Mouse (Mus musculus) layer of hippocampus, adult 2 months (tissue): Measurements from ENCODE around the gene Nxnl1. TPM values are rescaled to one million over a fixed set of nuclear protein-coding genes. Genes with fewer than 3 reads are reported as not detected.

ENCODE experiments used
- DNase-seq, 2 experiments: peaks; one replicate each; pipeline ENCODE4 v3.0.0; 2022; ENCODE audit warnings: low spot score in 2 of 2
- H3K27ac ChIP-seq: fragments of 200-600 bp; 2 replicates; pipeline ENCODE4 v1.8.1; 2022
- H3K4me3 ChIP-seq: fragments of 200-600 bp; 2 replicates; pipeline ENCODE4 v1.8.1; 2022; ENCODE audit warnings: mild to moderate bottlenecking
- CTCF ChIP-seq: fragments of 200-600 bp; conservative IDR thresholded peaks from 2 replicates; pipeline ENCODE4 v1.8.1; 2022; ENCODE audit warnings: antibody characterized with exemption, mild to moderate bottlenecking, moderate library complexity
- total RNA-seq, 2 experiments: library from RNA; stranded (reverse); gene quantifications; 2 replicates each; pipeline ENCODE4 v1.2.3; 2021

Gene Nxnl1
- total RNA-seq, 2 experiments from 2014 or later, result not detected

DNA sequence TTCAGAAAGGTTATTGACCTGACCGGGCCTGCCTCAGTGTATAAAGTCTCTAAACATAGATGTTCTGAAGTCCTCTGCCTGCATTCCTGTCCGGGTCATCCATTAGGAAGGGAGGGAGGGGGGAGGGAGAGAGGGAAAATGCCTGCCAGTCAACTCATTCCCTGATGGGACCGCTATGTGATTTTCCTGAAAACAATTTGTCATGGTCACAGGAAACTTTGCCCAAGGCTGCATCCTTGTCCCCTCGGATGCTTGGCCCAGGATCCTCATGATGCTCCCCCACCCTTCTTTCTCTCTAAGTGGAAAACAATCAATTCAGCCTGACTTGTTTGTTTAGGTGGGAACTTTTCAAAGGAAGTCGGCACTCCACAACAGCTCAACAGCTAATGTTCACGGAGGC, 49.6 kb downstream of the Nxnl1 start:
- Histone ChIP-seq H3K27ac (no peak overlapping the region), H3K4me3 (no peak overlapping the region)
- TF ChIP-seq CTCF, result no peak
- DNase-seq, result no peak

DNA sequence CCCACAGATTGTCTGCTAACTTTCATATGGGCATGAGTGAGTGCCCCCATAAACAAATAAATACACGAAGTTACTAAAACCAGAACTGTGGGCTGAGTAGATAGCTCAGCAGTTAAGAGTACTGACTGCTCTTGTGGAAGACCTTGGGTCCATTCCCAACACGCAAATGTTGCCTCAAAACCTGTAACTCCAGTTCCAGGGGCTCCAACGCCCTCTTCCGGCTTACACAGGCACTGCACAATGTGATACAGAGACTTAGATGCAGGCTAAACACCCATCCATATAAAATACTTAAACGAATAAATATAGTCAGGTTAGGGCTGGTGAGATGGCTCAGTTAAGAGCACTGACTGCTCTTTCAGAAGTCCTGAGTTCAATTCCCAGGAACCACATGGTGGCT, 51.4 kb downstream of the Nxnl1 start:
- Histone ChIP-seq H3K27ac (no peak overlapping the region), H3K4me3 (no peak overlapping the region)
- no peak for DNase-seq
- TF ChIP-seq CTCF, result peak; percentile 23; the same call in 1 of the 2 replicates

DNA sequence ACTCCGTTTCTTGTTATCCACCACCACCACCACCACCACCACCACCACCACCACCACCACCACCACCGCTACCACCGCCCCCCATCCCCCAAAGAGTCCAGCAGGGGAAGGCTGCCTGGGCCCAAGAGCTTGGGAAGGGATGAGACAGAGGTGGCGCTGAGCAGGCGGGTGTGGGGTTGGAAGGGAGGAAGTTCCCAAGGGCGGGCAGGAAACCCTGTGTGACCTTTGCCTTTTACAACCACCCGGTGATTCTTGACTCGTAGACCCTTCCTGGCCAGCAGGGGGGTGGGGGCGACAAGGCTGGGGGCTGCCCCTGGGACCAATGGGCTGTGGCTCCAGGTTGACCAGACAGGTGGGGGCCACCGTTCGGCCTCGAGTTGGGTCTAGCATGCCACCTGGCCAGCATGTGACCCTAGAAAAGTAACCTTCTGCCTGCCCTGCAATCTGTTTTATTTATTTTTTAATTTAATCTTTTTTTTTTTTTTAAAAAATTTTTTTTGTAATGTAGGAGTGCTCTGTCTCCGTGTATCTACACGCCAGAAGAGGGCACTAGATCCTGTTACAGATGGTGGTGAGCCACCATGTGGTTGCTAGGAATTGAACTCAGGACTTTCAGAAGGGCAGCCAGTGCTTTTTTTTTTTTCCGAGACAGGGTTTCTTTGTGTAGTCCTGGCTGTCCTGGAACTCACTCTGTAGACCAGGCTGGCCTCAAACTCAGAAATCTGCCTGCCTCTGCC, 53.2 kb downstream of the Nxnl1 start:
- peak; percentile 52 for TF ChIP-seq CTCF
- no peak for DNase-seq
- Histone ChIP-seq H3K4me3 (no peak overlapping the region), H3K27ac (no peak overlapping the region)

DNA sequence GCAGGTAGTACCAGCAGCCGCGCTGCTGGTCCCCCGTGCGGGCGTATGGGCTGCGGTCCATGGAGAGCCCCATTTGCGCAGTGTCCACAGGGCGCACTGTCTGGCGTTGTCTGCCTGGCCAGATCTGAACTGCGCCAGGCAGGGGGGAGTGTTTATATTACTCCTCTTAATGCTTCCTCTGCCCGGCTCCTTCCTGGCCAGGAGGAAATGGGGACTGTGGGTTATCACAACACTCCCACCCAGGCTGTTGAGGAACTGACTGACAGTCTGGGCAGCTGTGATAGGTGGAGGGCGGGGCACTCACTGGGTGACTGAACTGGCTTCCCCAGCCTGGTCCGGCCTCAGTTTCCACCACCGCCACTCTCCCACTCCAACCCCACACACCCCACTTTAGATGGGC, 54.8 kb downstream of the Nxnl1 start, which contains the start of gene Plvap:
Plvap (minus strand) TSS at position 109 of the 400 bp plus-strand sequence.
- no peak for DNase-seq
- Histone ChIP-seq H3K4me3 (no peak within 1 kb of the TSS), H3K27ac (no peak within 1 kb of the TSS)
- no peak for TF ChIP-seq CTCF

Other genes starting within 250 kb of the Nxnl1 start
- 100 to 1,000 TPM; 107 to 117 TPM for gene Use1, start 199.8 kb downstream of the Nxnl1 start, total RNA-seq
- 10 to 100 TPM; 15.4 to 15.9 TPM for gene Ocel1, start 195.3 kb downstream of the Nxnl1 start, total RNA-seq
- 10 to 100 TPM; 41.9 TPM for gene Nr2f6, start 184.6 kb downstream of the Nxnl1 start, total RNA-seq
- 1 to 10 TPM; 3.3 to 4.3 TPM for gene Ushbp1, start 170.8 kb downstream of the Nxnl1 start, total RNA-seq
- 100 to 1,000 TPM in 1 of 2 experiments, 10 to 100 TPM in 1; 98.3 to 102 TPM for gene Babam1, start 169.7 kb downstream of the Nxnl1 start, total RNA-seq
- gene Ankle1, start 160.6 kb downstream of the Nxnl1 start, total RNA-seq, result under 1 TPM; 0.67 to 0.88 TPM
- 100 to 1,000 TPM; 260 to 270 TPM for gene Abhd8, start 102.9 kb downstream of the Nxnl1 start, total RNA-seq
- 10 to 100 TPM; 39.7 to 45.4 TPM for gene Mrpl34, start 101.6 kb downstream of the Nxnl1 start, total RNA-seq
- gene Dda1, start 97.4 kb downstream of the Nxnl1 start, total RNA-seq, result 10 to 100 TPM; 83.2 to 89.7 TPM
- gene Ano8, start 80.6 kb downstream of the Nxnl1 start, total RNA-seq, result 10 to 100 TPM; 52.9 to 55.3 TPM
- 10 to 100 TPM; 28.7 to 32.1 TPM for gene Gtpbp3, start 78.5 kb downstream of the Nxnl1 start, total RNA-seq
- 1 to 10 TPM; 7.3 to 7.7 TPM for gene Plvap, start 54.8 kb downstream of the Nxnl1 start, total RNA-seq
- gene Ccdc194, start 40.9 kb downstream of the Nxnl1 start, total RNA-seq, result not detected
- gene Bst2, start 29.1 kb downstream of the Nxnl1 start, total RNA-seq, result 1 to 10 TPM; 3.4 to 5.0 TPM
- gene Mvb12a, start 23.7 kb downstream of the Nxnl1 start, total RNA-seq, result 10 to 100 TPM; 33.8 to 34.9 TPM
- under 1 TPM; 0.22 to 0.31 TPM for gene Tmem221, start 7.7 kb downstream of the Nxnl1 start, total RNA-seq
- 100 to 1,000 TPM; 125 to 126 TPM for gene Slc27a1, start 2.3 kb upstream of the Nxnl1 start, total RNA-seq
- gene Pgls, start 25.6 kb upstream of the Nxnl1 start, total RNA-seq, result 10 to 100 TPM; 27.5 to 34.4 TPM
- 1 to 10 TPM; 3.8 TPM for gene Fam129c, start 31.0 kb upstream of the Nxnl1 start, total RNA-seq
- gene Colgalt1, start 44.4 kb upstream of the Nxnl1 start, total RNA-seq, result 10 to 100 TPM; 52.4 to 60.1 TPM
- gene Unc13a, start 105.2 kb upstream of the Nxnl1 start, total RNA-seq, result 100 to 1,000 TPM; 263 to 264 TPM
- 1 to 10 TPM; 5.3 TPM for gene Jak3, start 109.7 kb upstream of the Nxnl1 start, total RNA-seq
- gene Insl3, start 122.6 kb upstream of the Nxnl1 start, total RNA-seq, result 1 to 10 TPM in 1 of 2 experiments, not detected in 1; 2.1 TPM
- under 1 TPM; 0.72 to 0.81 TPM for gene B3gnt3, start 135.2 kb upstream of the Nxnl1 start, total RNA-seq
- gene Fcho1, start 159.1 kb upstream of the Nxnl1 start, total RNA-seq, result 100 to 1,000 TPM; 101 to 112 TPM